Mouse (Mus musculus): Measurements from ENCODE around the gene Meox1.

The Meox1 gene

DNA sequence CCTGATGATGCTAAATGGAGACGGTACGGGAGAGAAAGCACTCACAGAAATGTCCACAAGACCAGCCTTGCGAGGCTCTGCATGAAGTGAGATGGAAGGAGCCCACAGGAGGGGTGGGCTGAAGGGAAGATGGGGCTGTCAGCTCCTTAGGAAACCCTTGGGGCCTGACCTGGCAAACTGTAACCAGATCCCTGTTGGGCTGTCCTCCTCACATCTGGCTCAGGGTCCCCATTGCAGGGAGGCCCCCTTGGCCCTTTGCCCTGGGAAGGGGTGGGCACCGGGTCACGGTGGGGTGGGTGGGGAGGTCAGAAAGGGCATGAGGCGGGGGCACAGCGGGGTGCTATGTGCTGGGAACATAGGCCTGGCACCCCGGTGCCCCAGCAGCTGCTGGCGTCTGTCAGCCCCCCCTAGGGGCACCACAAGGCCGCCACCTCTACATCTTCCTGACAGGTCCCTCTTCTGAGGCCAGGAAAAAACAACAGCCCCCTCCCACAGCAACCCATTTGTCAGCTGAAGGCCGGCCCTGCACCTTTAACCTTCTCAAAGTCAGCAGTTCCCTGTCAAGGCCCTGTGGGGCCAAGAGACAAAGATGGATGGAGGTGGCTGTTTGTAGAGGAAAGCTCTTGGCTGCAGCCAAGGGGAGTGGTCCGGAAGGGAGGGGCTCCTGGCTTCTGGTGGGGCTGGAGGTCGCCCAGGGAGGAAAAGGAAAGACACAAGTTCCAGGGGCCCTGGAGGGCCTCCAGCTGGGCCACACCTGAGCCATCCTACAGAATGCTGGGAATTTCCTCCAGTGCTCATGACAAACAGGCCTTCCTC lies 2.6 kb upstream of the Meox1 start:
- no peak for DNase-seq

DNA sequence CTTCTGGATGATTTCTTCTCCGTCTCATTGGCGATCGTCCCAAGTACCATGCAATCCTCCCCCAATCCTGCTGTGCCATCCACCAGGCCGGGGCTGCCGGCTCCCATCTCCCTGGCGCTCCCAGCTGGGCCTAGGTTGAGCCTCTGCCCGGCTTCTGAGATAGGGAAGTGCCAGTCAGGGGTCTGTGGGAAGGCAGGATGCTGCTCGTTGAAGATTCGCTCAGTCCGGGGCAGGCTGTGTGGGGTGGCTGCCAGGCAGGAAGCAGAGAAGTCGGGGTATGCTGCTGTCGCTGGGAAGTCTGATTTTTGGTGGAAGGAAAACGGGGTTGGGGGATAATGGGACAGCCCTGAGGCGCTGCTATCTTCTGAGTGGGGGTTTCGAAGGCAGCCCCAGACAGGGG lies 614 bp downstream of the Meox1 start:
- DNase-seq: no peak

DNA sequence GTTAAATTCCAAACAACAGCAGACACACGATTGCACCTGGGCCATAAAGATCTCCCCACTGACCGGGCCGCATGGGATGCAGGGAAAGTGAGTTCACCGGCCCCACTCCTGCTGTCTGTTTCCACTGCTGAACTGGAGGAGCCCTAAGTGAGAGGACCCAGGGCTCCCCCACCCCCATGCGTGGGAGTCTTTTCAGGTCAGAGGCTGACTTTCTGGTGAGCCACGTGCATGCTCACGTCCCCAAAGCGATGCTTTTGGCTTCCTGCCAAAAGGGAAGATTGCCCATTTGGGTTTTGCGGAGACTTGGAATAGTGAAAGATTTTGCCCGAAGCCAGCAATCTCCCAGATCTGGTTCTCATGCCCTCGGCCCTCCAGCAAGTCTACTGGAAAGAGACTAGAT lies 2.7 kb downstream of the Meox1 start:
- peak in 1 of 2 experiments; percentile 11 for DNase-seq

DNA sequence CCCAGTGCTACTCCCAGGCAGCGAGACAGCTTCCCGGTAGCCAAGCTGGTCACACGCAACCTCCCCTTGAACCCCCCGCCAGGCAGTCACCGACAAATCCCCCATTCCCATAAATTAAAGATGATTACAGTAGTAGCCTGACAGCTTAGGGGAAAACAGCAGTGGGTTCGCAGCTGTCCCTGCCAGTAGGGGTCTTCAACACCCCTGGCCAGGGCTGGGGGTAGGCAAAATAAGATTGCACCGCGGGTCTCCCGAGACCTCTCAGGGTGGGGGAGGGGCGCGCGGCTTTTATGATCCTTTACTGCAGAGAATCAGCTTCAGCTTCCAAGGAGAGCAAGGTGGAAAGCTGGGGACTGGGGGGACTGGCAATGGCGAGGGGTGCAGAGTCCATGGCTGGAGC lies 4.4 kb downstream of the Meox1 start:
- DNase-seq: no peak

DNA sequence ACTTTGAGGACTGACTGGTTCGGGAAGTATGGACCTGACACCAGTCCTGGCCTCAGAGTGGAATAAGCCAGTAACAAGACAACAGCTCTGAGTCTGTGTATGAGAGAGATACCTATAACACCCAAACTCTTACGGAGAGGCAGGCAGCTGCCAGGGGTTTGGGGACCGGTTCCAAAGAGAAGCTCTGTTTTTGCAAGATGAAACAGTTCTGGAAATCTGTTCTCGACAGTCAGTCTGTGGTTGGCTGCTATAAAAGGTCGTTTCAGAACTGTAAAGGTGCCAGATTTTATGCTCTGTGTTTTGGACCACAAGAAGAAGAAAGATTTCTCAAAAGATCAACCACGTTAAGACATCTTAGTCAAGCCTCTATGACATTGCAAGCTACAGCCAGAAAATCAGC lies 5.4 kb downstream of the Meox1 start:
- DNase-seq: no peak

DNA sequence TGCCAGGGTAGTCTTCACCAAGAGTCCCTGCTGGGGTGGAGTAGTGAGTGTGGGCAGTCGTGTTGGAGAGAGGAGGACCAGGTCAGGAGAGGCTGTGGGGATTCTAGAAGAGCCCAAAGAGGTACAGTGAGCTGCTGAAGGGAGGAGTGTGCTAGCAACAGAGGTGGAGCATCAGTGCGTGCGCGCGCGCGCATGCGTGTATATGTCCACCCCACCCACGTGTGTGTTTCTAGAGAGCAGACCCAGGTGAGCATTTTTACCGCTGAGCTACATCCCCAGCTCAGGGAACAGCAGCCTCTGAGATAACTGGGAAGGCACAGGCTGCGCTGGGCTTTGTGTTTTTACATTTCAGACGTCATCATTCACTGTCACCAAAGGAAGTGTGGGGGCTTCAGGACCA lies 7.7 kb downstream of the Meox1 start:
- DNase-seq: no peak

DNA sequence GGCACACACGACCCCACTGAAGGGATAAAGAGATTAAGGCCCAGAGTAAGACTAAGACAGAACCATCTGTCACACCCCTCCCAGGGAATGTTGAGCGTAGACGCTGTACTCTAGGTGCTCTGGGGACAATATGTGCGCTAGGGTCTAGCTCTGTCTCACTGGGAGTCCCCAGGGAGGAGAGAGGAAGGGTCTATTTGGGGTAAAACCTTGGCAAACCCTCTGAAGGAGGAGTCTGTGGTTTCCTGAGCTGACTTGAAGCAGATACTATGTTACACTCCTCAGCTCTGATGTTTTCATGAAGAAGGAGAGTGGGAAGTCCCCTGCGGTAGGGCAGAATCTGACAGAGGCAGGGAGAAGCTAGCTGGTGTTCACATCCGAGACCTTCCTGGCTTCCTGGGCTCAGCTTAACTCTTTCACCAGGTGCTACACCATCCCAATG lies 8.3 kb downstream of the Meox1 start:
- DNase-seq: no peak

DNA sequence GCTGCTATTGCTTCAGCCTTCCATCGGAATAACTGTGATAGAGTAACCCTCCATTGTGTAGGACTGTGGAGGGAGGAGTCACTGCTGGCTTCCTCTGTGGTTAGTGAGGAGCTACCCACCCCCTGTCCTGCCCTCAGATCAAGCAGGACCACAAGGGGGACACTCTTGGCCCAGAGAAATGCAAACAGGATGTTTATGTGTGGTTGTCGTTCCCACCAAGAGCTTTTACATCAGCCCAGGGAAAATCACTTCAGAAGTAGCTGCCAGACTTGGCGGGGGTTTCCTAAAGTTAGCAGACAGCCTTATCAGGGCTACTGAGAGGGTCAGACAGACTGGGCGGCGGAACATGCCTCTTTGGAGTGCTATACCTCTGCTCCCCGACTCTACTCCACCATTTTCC lies 8.9 kb downstream of the Meox1 start:
- DNase-seq: peak in 1 of 2 experiments; percentile 19

DNA sequence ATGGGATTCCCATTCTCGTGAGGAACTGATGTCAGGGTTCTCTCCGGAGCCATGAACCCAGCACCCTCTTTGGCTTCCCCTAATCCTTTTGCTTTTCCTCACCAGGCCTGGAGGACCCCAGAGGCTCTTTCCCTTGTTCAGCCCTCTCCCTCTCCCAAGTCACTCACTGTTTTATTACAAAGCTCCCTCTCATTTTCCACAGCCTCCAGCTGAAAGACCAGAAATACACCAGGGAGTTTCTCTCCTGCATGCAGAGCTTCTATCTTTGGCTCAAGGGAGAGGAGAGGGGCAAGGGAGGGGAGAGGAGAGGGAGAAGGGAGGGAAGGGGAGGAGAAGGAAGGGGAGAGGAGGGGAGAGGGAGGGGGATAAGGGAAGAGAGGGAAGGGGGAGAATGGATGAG lies 10.3 kb downstream of the Meox1 start:
- DNase-seq: no peak

DNA sequence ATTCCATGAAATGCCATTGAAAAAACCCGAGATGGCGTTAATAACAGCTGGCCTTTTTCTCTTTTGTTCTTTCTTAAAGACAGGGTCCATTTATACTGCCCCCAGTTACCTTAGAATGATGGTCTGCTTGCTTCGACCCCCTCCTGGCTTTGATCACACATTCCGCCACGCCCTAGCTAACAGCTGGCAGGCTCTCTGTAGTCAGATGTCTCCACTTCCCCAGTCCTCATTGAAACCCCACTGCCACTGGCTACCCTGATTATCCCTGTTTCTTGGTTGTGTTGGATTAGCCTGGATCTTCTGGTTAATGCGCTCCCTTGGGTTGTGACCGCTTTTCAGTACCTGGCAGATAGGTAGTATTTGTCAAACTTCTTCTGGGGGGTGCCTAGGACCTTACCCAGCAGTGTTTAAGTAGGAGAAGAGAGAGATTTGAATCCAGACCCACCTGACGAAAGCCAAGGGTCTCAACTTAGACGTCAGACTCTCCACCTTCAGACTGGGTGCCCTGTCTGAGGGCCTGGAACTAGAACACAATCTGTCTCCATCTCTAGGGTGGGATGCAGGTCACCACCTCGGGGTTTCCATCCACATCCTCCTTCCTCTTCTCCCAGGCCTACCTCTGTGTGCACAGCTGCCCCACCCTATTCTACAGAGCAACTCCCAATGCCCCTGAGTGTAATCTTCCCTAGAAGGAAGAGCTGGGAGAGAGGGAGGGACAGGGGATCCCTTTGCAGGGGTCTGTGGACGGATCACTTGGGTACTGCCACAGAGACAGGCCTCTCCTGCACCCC lies 11.5 kb downstream of the Meox1 start:
- no peak for DNase-seq

DNA sequence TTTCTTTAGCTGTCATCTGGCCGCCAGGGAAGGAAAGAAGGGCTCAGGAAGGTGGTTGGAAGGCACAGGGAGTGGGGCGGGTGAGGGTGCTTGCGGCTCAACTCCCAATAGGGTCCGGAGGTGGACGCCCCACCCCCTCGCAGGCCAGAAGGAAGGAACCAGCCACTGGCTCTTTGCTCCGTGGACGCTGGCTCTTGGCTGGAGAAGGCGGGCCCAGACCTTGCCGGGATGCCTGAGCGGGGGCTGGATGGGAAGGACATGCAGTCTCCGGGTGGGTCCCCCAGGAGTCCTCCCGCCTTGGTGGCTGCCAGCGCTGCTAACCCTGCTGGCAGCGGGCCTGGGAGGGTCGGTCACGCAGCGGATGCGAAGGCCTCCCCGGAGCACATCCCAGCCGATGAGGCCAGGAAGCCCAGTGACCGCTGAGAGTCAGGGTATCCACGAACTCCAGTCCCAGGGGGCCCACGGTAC lies 12.5 kb downstream of the Meox1 start:
- DNase-seq: no peak

DNA sequence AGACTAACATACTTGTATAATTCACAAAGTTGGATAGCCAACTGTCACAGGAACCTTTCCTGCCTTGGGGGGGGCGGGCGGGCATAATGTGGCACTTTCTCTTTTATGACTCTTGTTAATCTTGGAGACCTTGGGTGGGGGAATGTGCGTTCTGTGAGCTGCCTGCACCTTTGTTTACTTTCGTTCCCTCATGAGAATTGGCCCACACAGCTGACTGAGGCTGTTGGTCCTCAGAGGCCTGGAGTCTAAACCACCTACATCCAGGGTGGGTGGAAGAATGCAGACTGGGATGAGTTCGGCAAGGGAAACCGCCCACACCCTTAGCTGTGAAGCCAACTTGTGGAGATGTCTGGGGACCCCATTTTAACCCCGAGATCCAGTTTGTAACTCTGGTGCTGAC lies 13.0 kb downstream of the Meox1 start:
- DNase-seq: no peak

DNA sequence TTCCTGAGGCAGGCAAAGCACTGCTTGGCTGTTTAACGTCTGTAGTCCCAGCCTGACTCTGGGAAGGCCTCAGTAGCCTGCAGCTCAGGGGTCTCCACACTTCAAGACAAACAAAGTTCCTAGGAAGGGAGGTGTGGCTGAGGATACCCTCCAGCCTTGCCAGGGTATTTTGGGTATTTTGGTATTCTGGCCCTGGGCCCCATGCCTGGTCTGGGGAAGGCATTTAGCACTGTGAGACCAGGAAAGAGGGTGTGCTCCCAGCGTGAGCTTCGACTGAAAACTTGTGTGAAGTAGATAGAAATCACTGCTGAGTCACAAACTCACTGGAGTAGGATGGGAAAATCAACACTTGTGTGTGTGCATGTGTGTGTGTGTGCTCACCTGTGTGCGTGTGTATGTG lies 14.5 kb downstream of the Meox1 start:
- DNase-seq: no peak

DNA sequence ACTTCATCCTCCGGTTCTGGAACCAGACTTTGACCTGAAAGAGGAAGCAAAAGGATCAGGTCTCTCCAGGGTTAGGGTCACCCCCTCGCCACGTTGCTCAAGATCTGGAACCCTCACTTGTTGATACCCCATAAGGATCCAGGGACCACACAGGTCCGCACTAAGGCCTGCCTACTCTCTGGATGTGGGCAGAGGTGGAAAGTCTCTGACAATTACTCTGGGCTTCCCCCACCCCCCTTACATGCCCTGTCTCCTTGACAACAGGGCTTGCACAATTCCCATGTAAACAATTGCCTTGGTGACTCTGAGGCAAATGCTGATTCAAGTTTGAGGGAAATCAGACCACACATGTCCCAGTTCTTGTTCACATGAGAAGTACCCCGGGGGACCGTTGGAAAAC lies 15.5 kb downstream of the Meox1 start:
- DNase-seq: no peak

DNA sequence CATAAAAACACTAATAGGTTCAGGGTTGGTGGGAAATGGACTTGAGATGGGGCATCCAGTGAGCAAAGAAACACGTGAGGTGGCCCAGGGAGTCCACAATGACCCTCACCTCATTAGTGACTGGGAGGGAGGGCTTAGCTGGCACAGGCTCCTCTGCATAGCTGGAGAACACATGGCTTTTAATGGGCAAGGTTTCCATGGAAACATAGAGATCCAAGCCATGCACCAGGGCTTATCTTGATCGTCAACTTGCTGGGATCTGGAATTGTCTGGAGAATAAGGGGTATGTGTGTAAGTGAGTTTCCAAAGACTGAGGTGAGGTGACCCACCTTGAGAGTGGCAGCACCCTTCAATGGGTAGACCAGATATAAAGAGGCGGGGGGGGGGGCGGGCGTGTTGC lies 19.2 kb downstream of the Meox1 start:
- DNase-seq: no peak

DNA sequence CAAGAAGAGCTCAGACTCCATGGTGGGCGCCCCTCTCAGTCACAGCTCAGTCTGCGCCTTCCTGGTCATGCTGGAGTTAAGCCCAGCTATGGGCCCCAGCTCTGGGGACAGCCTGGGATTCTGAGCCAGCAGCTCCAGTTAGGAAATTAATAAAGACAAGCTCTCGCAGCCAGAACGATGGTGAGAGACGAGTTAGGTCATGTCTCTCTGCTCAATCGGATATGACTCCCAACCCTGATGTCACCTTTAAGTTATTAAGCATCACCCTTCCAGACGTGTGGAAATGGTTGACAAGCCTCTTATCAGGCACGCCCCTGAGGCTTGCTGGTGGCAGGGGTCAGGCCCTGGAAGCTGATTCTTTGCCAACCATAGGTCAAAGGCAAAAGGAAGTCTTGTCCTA lies 20.3 kb downstream of the Meox1 start:
- DNase-seq: no peak

DNA sequence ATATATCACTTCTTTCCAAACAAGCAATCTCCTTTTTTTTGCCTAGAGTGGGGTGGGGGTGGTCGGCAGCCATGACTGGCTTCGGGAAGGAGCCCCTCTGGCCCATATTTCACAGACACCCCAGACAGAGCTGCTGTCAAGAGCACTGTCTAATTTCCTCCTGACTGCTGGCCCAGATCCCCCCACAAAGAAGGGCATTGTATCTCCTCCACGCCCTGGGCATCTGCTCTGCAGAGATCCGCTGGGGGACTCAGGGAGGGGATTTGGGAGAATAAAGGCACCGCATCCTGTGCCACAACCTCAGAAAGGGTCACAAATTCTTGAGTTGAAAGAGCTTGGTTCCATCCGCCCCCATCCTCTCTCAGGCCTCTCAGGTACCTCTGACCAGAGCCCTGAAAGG lies 22.7 kb downstream of the Meox1 start:
- DNase-seq: no peak

DNA sequence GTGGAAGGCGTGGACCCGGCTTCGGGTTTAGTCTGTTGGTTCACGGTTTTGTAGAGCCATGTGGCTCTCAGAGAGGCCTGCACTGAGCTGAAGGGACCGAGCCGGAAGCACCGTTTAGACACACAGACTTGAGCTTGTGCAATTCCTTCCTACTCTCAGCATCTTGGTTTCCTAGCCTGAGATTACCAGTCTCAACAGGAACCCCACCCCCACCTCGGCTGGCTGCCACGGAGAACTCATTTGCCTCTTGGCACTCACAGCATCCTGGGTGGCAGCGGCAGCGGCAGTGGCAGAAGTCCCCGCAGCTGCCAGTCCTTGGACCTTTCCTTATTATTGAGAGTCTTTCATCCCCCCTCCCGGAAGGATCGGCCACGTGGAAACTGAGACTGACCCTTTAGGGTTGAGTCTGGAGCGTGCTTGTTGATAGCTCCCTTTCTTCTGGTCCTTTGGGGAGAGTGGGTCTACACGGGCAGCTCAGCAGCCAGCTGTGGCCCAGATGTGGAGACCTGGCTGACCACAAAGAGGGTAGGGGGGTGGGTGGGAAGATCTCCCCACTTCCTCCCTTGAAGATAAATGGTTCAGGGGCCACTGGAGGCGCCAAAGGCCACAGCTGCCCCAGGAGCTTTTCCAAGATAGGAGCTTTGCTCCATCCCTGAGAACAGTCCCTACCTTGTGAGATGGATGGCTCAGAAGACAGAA lies 24.0 kb downstream of the Meox1 start:
- DNase-seq: no peak

DNA sequence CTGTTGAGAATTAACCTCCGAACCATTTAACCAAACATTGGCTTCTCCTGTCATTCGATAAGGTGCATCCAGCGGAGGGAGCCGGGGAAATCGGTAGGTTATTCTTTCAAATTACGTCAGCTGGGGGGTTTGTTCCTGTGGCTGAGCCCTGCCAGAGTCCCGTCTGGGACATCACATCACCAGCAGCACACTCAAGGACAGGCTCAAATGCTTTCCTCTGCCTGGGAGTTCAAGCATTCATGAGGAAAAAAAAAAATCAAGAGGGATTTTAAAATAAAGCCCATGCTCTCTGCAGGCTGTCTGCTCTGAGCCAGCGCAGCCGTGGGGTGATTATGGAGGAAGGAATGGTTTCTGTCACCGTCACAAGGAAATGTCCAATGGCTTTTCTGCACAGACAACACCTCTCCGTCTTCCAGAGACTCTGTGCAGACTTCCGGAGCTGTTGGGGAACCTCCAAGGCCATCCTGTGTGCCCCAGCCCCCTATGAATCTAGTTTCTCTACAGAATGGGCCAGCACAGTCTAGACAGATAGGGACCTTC lies 26.6 kb downstream of the Meox1 start:
- no peak for DNase-seq

DNA sequence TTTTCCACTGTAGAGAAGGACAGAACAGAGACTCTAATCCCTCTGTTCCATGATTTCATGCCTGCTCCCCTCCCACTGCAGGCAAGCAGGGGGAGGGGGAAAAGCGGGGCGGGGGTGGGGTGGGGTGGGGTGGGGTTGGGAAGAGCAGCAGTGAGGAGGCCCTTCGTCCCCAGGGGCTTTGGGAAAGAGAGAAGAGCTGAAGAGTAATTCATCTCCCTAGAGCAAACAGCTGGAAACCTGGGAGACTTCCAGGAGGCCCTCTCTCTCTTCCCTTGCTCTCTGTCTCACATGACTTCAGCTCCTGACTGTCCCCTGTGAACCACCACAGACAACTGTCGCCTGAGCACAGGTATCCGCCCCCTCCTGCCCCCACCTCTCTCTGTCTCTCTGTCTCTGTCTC lies 35.4 kb downstream of the Meox1 start:
- DNase-seq: no peak

DNA sequence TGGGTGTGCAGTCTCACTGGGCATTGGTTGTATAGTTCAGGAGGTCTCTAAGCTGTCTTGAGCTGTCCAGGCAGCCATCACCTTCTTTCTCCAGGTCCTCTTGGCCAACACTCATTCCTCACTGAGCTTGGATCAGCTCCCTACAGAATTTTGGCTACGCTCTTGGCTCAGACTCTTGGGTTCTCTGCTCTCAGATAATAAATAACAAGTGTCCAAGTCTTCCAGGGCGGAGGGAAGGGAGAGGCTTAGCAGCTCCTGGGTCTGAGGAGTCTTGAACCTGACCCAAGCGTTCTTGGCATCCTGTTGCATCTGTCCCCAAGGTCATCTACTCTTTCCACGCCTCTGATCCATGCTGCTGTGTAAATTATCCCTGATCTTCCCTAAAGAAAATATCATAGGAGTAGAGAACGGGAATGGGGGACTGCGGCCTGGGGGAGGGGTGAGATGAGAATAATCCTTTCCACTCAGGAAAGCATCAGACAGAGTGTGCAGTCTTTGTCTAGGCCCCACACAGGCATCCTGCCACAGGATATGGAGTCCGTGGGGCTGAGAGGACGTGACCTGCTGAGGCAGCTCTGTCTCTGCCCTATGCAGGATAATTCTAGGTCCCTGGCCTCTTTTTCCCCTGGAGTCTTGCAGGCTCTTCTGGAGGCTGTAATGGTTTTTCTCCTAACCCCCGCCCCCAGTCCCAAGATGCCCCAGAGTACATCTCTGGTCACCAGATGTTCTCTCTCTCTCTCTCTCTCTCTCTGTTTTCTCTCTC lies 38.0 kb downstream of the Meox1 start:
- no peak for DNase-seq

DNA sequence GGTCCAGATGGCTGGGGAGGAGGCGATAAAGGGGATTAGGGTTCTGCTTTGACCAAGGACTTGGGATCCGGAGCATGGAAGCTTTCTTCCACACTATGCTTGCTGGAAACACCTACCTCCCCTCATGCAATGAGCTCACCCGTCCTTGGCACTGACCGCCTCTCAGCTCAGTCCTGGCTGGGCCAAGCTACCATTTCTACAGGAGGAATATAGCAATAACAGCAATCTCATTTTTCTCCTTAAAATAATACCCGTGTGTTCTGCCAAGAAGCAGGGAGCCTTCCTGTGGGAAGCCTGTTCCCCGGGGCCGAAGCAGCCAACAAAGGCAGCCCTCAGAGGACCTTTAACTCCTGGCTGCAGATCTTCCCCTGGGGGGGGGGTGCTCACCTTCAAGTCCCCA lies 43.1 kb downstream of the Meox1 start:
- no peak for DNase-seq

DNA sequence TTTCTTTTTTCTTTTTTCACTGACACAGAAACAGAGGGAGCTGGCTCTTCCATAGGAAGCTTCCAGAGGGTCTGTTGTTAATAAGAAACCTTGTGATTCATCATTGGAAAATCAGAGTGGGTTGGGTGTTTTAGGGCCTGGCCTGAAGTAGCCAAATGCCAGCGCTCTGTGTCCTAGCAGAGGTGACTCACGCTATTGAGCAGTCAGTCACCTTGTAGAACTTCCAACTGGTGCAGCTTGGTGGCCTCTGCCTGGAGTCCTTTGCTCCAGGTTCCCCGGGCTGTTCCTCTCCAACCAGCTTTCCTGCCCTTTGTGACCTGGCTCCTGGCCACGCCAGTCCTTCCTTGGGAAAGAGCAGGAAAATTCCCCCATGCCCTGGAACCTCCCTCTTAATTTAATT lies 44.9 kb downstream of the Meox1 start:
- no peak for DNase-seq
